Mouse (Mus musculus) megakaryocyte-erythroid progenitor cell, adult 5-6 weeks (primary cell): Measurements from ENCODE around the gene Sorbs1. TPM values are rescaled to one million over a fixed set of nuclear protein-coding genes. Genes with fewer than 3 reads are reported as not detected.

ENCODE experiments used
- ATAC-seq: replicated peaks from 2 replicates; pipeline ENCODE4 v1.8.0; 2016; ENCODE audit warnings: mild to moderate bottlenecking, inconsistent platforms; ENCODE audit not compliant: severe bottlenecking, poor library complexity, low FRiP score, low TSS enrichment
- total RNA-seq, 2 experiments: library from RNA; stranded (forward) in 1 of 2; stranded (reverse) in 1 of 2; fragments of 200-1000, 215-1000 nt in 1 of 2; fragments of >200 nt in 1 of 2; fragmentation: Nextera tagmentation in 1 of 2; gene quantifications; 2 replicates each; pipeline ENCODE4 v1.2.3; 2014 to 2017

Sorbs1 gene
- total RNA-seq, 2 experiments from 2014 or later, result 13.9 to 30.4 TPM

GRCm38 (mm10) chr19:40451307-40451706 is 62.3 kb downstream of the Sorbs1 start:
- no peak for ATAC-seq

- no peak for ATAC-seq
These were observed 67.1 kb downstream of the Sorbs1 start for GRCm38 (mm10) chr19:40446525-40446924.

- peak; percentile 78 for ATAC-seq
These were observed 71.2 kb downstream of the Sorbs1 start for GRCm38 (mm10) chr19:40442377-40442776.

- no peak for ATAC-seq
These were observed 72.6 kb downstream of the Sorbs1 start for GRCm38 (mm10) chr19:40440951-40441350.

GRCm38 (mm10) chr19:40438907-40439306 is 74.7 kb downstream of the Sorbs1 start:
- ATAC-seq, result no peak

- no peak for ATAC-seq
These were observed 75.9 kb downstream of the Sorbs1 start for GRCm38 (mm10) chr19:40437651-40438068.

- ATAC-seq, result no peak
These were observed 76.9 kb downstream of the Sorbs1 start for GRCm38 (mm10) chr19:40436465-40437200.

- ATAC-seq, result no peak
These were observed 77.8 kb downstream of the Sorbs1 start for GRCm38 (mm10) chr19:40435797-40436196.

- no peak for ATAC-seq
These were observed 78.5 kb downstream of the Sorbs1 start for GRCm38 (mm10) chr19:40435045-40435444.

- no peak for ATAC-seq
These were observed 79.3 kb downstream of the Sorbs1 start for GRCm38 (mm10) chr19:40434042-40434869.

- ATAC-seq, result no peak
These were observed 80.2 kb downstream of the Sorbs1 start for GRCm38 (mm10) chr19:40433316-40433912.

GRCm38 (mm10) chr19:40431969-40432368 is 81.6 kb downstream of the Sorbs1 start:
- no peak for ATAC-seq

GRCm38 (mm10) chr19:40429572-40429971 is 84.0 kb downstream of the Sorbs1 start:
- no peak for ATAC-seq

GRCm38 (mm10) chr19:40429169-40429568 is 84.4 kb downstream of the Sorbs1 start:
- no peak for ATAC-seq

GRCm38 (mm10) chr19:40426103-40426960 is 87.2 kb downstream of the Sorbs1 start:
- no peak for ATAC-seq

- ATAC-seq, result no peak
These were observed 88.3 kb downstream of the Sorbs1 start for GRCm38 (mm10) chr19:40425326-40425725.

GRCm38 (mm10) chr19:40421037-40421436 is 92.5 kb downstream of the Sorbs1 start:
- no peak for ATAC-seq

- no peak for ATAC-seq
These were observed 94.3 kb downstream of the Sorbs1 start for GRCm38 (mm10) chr19:40419315-40419714.

GRCm38 (mm10) chr19:40417155-40417821 is 96.3 kb downstream of the Sorbs1 start:
- no peak for ATAC-seq
